Mouse (Mus musculus): Measurements from ENCODE around the gene Pskh1.

Pskh1 gene

GRCm38 (mm10) chr8:105900180-105900940 lies at the start of gene Pskh1:
TSS of gene Pskh1 (plus strand) at chr8:105900441.
- DNase-seq (ENCODE audit: low read depth, low spot score) = peak; percentile 96

DNA sequence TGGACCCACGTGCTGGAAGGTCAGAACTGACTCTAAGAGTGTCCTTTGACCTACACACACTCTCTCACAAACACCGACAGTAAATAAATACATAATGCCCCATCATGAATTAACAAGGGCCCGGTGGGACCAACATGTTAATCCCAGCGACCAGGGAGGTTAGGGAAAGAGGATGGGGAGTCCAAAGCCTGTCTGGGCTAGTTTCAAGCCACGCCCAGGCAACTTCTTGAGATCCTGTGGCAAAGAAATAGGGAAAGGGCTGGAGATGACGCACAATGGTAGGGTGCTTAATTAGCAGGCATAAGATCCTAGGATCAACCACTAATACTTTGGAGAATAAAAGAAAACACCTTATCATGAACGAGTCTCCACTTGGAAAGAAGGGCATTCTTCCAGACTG lies 49.6 kb upstream of the Pskh1 start:
- peak; percentile 70 for DNase-seq (ENCODE audit: low read depth, low spot score)

- DNase-seq (ENCODE audit: low read depth, low spot score) = peak; percentile 98
These were observed 48.5 kb upstream of the Pskh1 start for GRCm38 (mm10) chr8:105851651-105852143.

DNA sequence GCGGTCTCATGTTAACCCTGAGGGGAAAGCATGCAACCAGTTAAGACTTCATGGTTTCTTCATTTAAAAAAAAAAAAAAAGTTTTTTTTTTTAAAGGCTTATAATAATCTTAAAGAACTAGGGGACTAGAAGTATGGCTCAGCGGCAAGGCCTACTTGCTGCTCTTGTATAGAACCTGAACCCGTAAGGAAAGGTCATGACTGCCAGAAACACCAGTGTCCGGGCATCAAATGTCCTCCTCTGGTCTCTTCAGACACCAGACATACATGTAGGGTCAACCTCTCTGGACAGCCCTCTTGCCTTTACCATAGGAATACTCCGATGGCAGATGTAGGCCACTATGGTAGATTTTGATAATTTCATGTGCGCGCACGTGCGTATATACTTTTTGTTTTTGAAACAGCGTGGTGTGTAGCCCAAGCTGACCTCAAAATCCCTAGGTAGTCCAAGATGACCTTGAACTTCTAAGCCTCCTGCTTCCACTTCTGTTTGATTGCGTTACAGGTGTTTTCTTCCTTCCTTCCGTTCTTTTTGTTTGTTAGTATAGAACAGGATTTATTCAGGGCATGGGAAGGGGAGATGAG lies 48.0 kb upstream of the Pskh1 start:
- DNase-seq (ENCODE audit: low read depth, low spot score) = peak; percentile 49

DNA sequence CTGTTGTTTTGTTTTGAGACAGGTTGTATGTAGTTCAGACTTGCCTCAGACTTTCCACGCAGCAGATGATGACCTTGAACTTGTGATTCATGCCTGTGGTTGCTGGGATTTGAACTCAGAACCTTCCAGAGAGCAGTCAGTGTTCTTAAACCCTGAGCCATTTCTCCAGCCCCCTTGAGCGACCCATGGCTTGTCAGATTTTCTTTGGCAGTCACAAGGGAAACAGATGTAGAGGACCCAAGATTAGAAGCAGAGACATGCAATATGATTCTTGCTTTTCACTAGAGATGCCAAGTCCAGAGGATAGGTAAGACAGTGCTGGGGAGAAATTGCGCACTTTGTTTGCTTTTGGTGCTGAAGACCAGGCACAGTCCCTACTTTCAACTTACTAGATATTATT lies 47.1 kb upstream of the Pskh1 start, which contains the start of gene Cenpt:
Cenpt (minus strand) TSS at position 101 of the 400 bp plus-strand sequence.
- DNase-seq (ENCODE audit: low read depth, low spot score) = no peak

DNA sequence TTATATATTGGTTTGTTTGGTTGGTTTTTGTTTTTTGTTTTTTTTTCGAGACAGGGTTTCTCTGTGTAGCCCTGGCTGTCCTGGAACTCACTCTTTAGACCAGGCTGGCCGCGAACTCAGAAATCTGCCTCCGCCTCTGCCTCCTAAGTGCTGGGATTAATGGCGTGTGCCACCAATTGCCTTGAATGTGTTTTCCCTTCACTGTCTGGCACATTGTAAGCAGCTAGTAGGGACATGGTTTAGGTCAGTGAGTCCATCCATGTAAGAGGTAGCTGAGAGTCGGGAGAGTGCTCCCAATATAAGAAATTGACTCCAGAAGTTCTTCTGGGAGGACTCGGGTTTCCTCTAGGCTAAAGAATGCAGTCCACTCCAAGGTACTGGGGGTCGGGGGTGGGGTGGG lies 45.9 kb upstream of the Pskh1 start:
- DNase-seq (ENCODE audit: low read depth, low spot score) = no peak

DNA sequence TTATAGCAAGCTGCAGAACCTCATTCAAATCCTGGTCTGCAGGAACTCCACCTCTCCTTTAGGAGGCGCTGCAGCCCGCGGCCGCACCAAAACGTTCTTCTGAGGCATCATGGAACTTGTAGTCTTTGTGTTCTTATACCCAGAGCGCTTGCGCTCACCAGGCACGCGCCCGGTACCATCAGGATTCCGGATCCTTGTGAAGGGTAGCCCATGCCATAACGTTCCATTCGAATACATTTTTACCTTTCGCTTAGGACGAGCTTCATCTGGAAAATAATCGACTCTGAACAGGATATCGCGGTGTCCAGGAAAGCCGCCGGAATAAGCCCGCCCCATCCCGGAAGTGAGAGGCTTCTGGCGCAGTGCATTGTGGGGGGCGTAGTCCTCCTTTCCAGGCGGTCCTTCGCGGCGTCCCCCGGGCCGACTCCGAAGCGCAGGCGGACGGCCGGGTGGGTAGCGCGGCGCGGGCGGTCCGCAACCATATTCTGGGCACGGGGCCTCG lies 45.5 kb upstream of the Pskh1 start, which contains the start of gene Thap11:
Thap11 (plus strand) TSS at position 418 of the 502 bp plus-strand sequence.
- peak; percentile 96 for DNase-seq (ENCODE audit: low read depth, low spot score)

GRCm38 (mm10) chr8:105855248-105856167 lies 44.7 kb upstream of the Pskh1 start:
- DNase-seq (ENCODE audit: low read depth, low spot score) = no peak

DNA sequence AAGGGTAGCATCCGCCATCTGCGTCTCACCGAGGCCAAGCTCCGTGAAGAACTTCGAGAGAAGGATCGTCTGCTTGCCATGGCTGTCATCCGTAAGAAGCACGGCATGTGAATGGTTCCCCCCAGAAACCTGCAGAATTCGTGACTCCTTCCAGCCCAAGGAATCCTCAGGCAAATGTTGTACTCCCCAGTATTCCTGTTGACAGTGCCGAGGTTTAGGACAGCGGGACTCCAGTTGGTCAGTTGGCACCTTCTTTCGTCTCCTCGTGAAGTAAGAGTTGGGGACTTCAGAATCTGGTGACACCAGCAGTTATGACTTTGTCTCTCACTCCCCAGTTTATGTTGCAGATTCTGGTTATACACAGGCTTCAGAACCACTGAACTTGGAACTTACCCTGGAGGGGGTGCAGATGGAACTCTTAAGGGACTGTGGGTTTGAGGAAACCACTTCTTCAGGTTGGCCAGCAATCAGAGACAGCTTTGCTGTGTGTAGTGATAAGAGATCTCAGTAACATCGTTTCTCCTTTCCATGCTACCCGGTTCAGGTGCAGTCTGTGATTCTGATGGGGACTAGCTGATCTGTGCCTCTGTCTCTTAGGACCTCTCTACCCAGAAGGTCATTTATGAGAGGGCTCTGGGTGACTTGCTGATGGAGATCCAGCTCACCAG lies 43.9 kb upstream of the Pskh1 start:
- no peak for DNase-seq (ENCODE audit: low read depth, low spot score)

DNA sequence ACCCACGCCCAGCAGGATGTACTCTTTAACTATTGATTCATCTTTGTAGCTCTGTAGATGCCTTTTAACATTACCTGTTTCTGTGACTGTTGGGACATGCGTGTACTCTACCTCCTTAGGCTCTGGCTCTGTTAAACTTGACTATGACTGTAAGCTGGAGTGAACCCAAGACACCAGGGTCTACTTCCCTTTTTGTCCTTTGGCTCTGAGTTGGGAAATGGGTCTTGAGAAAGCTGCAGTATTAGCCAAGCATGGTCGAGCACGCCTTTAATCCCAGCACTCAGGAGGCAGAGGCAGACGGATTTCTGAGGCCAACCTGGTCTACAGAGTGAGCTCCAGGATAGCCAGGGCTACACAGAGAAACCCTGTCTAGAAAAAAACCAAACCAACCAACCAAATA lies 41.7 kb upstream of the Pskh1 start:
- DNase-seq (ENCODE audit: low read depth, low spot score) = no peak

GRCm38 (mm10) chr8:105859314-105859713 lies 40.9 kb upstream of the Pskh1 start:
- DNase-seq (ENCODE audit: low read depth, low spot score) = no peak

DNA sequence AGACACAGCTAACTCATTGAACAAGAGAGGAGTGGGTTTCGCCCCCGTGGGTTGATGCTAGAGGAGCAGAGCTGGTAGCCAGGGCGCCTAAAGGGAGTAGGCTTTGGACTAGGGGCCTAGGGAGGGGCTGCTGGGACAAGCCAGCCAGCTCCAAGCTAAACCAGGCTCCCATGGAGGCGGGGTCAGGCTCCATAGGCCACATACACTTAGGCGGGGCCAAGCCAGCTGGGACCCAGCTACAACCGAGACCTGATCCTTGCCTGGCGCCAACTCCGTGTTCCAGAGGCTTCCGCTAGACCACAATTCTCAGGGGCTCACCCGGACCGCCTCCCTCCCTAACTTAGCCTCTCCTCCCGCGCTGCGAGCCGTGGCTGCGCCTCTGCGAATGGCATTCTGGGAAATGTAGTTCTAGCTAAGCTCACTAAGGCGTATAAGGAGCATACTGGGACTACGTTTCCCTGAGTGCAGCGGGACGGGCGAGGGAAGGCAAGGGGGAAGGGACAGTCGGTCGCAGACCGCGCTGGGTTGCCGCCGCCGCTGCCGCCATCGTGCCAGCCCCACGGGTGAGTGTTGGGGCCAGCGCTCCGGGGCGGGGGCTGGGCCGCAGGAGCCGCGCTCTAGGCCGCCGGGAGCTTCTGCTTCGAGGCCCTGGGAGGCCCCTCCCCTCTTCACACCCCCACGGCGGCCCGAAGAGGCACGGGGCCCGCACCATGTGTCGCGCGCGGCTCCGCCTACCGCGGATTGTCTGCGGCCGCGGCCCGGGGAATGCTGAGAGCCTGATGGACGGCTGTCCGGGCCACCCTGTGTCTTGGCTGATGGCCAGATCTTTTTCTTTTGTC lies 39.9 kb upstream of the Pskh1 start, which contains the start of gene Nutf2:
Nutf2 (plus strand) TSS at position 438 of the 839 bp plus-strand sequence.
- peak; percentile 100 for DNase-seq (ENCODE audit: low read depth, low spot score)

GRCm38 (mm10) chr8:105861951-105862350 lies 38.3 kb upstream of the Pskh1 start:
- DNase-seq (ENCODE audit: low read depth, low spot score) = peak; percentile 57

- DNase-seq (ENCODE audit: low read depth, low spot score) = peak; percentile 54
These were observed 33.7 kb upstream of the Pskh1 start for GRCm38 (mm10) chr8:105866364-105867029.

DNA sequence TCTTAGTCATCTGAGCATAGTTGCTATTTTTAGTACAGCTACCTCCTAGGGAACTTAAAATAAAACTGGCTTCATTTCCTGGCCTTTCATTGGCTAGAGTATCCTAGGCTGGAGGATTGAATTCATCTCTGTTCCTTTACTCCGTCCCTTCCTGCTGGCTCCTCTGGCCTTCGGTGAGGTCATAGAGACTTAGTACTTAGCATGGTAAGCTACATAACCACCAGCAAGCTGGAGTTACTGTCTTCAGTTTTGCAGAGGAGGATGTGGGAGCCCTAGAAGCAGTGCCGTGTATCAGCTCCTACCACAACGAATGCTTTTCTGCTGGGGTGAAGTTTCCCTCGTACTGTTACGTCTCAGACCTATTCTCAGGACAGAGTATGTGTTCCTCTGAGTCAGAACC lies 25.9 kb upstream of the Pskh1 start:
- no peak for DNase-seq (ENCODE audit: low read depth, low spot score)

DNA sequence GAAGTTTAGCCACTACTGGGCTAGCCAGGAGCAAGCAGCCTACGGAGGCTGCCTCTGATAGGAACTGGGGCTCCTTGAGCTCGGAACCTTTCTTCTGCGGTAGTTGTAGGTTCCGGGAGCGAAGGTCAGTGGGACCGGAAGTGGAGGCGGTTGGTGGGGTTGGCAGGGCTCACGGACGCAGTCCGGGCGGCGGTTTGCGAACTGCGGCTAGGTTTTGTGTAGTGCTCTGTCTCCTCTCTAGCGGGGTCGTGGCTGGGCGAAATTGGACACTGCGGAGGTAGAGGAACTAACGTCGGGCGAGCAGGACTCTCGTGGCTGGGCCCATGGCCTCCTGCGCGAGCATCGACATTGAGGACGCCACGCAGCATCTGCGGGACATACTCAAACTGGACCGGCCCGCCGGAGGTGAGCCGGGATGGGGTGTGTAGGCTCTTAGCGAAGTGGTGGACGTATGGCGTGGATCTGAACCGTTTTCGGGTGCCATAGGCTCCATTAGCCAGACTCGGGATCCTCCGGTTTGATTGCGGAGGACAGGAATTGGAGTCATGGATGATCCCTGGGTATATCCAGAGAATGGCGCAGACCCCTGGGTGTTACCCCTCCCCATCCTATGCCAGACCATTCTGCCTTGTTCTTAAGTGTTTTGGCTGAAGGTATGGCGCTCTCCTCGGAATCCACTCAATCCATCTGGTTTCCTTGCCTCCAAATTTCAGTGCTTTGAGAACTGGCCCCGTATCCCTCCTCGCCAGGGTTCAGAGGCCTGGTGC lies 19.3 kb upstream of the Pskh1 start, which contains the start of gene Edc4:
Edc4 (plus strand) TSS at position 128 of the 767 bp plus-strand sequence.
- peak; percentile 91 for DNase-seq (ENCODE audit: low read depth, low spot score)

DNA sequence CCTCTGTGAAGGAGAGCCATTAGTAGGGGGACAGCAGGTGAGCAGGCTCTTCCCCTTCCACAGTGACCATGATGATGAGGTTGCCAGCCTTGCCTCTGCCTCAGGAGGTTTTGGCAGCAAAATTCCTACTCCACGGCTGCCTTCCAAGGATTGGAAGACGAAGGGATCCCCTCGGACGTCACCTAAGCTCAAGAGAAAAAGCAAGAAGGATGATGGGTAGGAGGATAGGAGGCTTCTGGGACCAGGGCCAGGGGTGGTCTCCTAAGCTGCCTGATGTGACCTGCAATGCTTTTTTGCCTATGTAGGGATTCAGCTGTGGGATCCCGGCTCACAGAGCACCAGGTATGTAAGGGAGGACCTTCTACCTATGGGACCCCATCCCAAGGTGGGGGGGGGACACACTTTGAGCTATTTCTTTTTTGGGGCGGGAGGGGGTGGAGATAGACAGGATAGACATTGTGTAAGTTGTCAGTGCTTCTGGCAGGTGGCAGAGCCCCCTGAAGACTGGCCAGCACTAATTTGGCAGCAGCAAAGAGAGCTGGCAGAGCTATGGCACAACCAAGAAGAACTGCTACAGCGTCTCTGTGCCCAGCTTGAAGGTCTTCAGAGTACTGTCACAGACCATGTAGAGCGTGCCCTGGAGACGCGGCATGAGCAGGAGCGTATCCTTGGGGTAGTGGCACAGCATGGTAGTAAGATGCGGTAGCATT lies 10.3 kb upstream of the Pskh1 start:
- DNase-seq (ENCODE audit: low read depth, low spot score) = no peak

GRCm38 (mm10) chr8:105890870-105891269 lies 9.4 kb upstream of the Pskh1 start:
- DNase-seq (ENCODE audit: low read depth, low spot score) = no peak

Data from R1 (cell line).